Mouse (Mus musculus): ENCODE measurements around the gene Arntl.

GRCm38 (mm10) chr7:113245144-113245543, 37.9 kb downstream of the Arntl start:
- TF ChIP-seq CTCF (IDR thresholded peaks at IDR 0.05; ENCODE audit: low read depth, low read length) (no peak), GATA2 (IDR thresholded peaks at IDR 0.05; ENCODE audit: borderline replicate concordance, low read depth, low read length) (no peak), GATA1 (IDR thresholded peaks at IDR 0.05; ENCODE audit: borderline replicate concordance, low read length) (no peak), TAL1 (conservative IDR thresholded peaks at IDR 0.05; ENCODE audit: low read depth, low read length) (no peak)

Data from G1E (cell line).